Mouse (Mus musculus) layer of hippocampus, postnatal 25 days (tissue): ENCODE results near the gene Acsbg2. TPM values are rescaled to one million over a fixed set of nuclear protein-coding genes. Genes with fewer than 3 reads are reported as not detected.

Experiments used
- DNase-seq, 2 experiments: peaks; one replicate each; pipeline ENCODE4 v3.0.0; 2022; ENCODE audit warnings: mixed read lengths in 2 of 2, low spot score in 1 of 2; ENCODE audit errors: extremely low spot score in 1 of 2
- total RNA-seq, 2 experiments: library from RNA; stranded (reverse); gene quantifications; 2 replicates each; pipeline ENCODE4 v1.2.3; 2021

The Acsbg2 gene
- total RNA-seq, 2 experiments from 2014 or later, result not detected

- DNase-seq, result no peak
Measured at GRCm38 (mm10) chr17:56872512-56872911, 1.7 kb downstream of the Acsbg2 start.

- DNase-seq, result no peak
Measured at GRCm38 (mm10) chr17:56871767-56872166, 2.5 kb downstream of the Acsbg2 start.

GRCm38 (mm10) chr17:56870287-56870953 lies 3.8 kb downstream of the Acsbg2 start:
- DNase-seq, result no peak

GRCm38 (mm10) chr17:56869481-56869977 lies 4.7 kb downstream of the Acsbg2 start:
- DNase-seq, result no peak

- DNase-seq, result no peak
Measured at GRCm38 (mm10) chr17:56866071-56866470, 8.2 kb downstream of the Acsbg2 start.

GRCm38 (mm10) chr17:56861197-56861596 lies 13.1 kb downstream of the Acsbg2 start:
- no peak for DNase-seq

GRCm38 (mm10) chr17:56858922-56859321 lies 15.3 kb downstream of the Acsbg2 start:
- DNase-seq, result no peak

GRCm38 (mm10) chr17:56858216-56858615 lies 16.0 kb downstream of the Acsbg2 start:
- DNase-seq, result peak; percentile 28 to 66

- DNase-seq, result no peak
Measured at GRCm38 (mm10) chr17:56855421-56855820, 18.8 kb downstream of the Acsbg2 start.

- DNase-seq, result no peak
Measured at GRCm38 (mm10) chr17:56851167-56851566, 23.1 kb downstream of the Acsbg2 start.

GRCm38 (mm10) chr17:56849710-56850109 lies 24.5 kb downstream of the Acsbg2 start:
- no peak for DNase-seq

GRCm38 (mm10) chr17:56848785-56849184 lies 25.5 kb downstream of the Acsbg2 start:
- DNase-seq, result no peak

GRCm38 (mm10) chr17:56843678-56844077 lies 30.6 kb downstream of the Acsbg2 start:
- DNase-seq, result no peak

- DNase-seq, result no peak
Measured at GRCm38 (mm10) chr17:56842173-56842572, 32.1 kb downstream of the Acsbg2 start.

GRCm38 (mm10) chr17:56840524-56840923 lies 33.7 kb downstream of the Acsbg2 start:
- no peak for DNase-seq

GRCm38 (mm10) chr17:56836336-56836735 lies 37.9 kb downstream of the Acsbg2 start:
- DNase-seq, result no peak

GRCm38 (mm10) chr17:56833381-56833780 lies 40.9 kb downstream of the Acsbg2 start:
- DNase-seq, result no peak

GRCm38 (mm10) chr17:56832918-56833317 lies 41.3 kb downstream of the Acsbg2 start:
- no peak for DNase-seq

GRCm38 (mm10) chr17:56831111-56831816 lies 43.0 kb downstream of the Acsbg2 start:
- peak; percentile 91 to 92 for DNase-seq

GRCm38 (mm10) chr17:56830411-56831110 lies 43.7 kb downstream of the Acsbg2 start, which contains the start of gene Rfx2:
Gene Rfx2, minus strand, starts transcription at chr17:56831013.
- no peak for DNase-seq

GRCm38 (mm10) chr17:56829795-56830194 lies 44.5 kb downstream of the Acsbg2 start:
- no peak for DNase-seq
